Mouse (Mus musculus): ENCODE data around the gene Adamts17. TPM values are rescaled to one million over a fixed set of nuclear protein-coding genes. Genes with fewer than 3 reads are reported as not detected.

Gene Adamts17
- total and polyA plus RNA-seq, 3 experiments, result under 0.01 TPM; not detected in 2

DNA sequence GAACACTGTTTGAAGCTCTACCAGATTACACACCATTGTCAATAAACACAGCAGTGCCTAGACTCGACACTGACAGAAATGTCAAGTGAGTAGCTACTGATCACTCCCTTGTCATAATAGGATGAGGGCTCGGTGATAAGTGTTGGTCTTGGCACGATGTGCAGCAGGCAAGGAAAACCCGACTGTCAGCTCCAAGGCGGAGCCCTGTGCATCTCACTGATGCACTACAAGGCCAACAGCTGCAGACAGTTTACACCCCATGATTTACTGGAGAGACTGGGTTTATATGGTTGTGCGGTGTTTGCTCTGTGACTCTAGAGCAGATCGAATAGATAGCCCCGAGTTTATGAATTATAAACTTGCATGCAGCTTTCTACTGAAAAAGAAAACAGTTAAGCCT, 124.0 kb downstream of the Adamts17 start:
- H3K27me3 ChIP-seq (ENCODE audit: insufficient read depth, low read length), result no peaks in the 10 kb centered on the region
- no peak for DNase-seq (ENCODE audit: low spot score)
- H3K4me3 ChIP-seq (ENCODE audit: low read depth, low read length), result no peak overlapping the region
- peaks cover 14% of the 10 kb centered on the region for H3K9me3 ChIP-seq (replicated peaks)
- H3K36me3 ChIP-seq (replicated peaks), result no peaks in the 10 kb centered on the region
- no peak for ATAC-seq (ENCODE audit: extremely low read depth, insufficient number of reproducible peaks, low FRiP score, poor library complexity, severe bottlenecking)
- no peaks in the 10 kb centered on the region for H3K4me1 ChIP-seq (ENCODE audit: insufficient read depth, low read depth, low read length)
- no peak for TF ChIP-seq POLR2AphosphoS5 (IDR thresholded peaks at IDR 0.05; ENCODE audit: insufficient replicate concordance, low read depth, low read length)
- no peak for TF ChIP-seq GATA2 (IDR thresholded peaks at IDR 0.05; ENCODE audit: borderline replicate concordance, low read depth, low read length)
- no peak for TF ChIP-seq GATA1 (IDR thresholded peaks at IDR 0.05; ENCODE audit: borderline replicate concordance, low read length)
- TF ChIP-seq TAL1 (conservative IDR thresholded peaks at IDR 0.05; ENCODE audit: low read depth, low read length), result no peak

DNA sequence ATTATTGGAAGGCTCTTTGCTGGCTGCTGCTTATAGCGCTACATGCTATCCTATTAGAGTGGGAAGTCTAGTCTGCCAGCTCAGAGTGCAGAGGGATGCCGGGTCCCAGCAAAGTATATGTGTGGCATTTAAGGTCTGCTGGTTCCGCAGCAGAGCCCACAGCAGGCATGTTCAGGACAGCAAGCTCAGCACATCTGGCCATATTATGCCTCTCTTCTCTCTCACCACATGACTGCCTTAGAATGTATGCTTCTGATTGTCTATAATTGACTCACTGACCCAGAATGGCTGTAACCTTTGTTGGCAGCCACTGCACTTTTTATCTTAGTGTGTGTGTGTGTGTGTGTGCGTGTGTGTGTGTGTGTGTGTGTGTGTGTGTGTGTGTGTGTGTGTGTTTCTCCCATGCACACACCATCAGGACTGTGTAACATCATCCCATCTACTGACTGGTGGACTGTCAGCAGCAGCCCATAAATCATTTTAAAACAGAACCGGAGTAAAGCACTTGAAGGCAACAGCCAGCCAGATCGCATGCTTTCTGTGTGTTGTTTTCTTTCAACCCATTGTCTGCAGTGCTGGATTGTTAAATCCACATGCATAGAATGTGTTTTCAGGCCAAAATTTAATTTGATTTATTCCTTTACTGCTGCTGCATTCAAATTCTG, 127.1 kb downstream of the Adamts17 start:
- ATAC-seq (ENCODE audit: extremely low read depth, insufficient number of reproducible peaks, low FRiP score, poor library complexity, severe bottlenecking), result no peak
- TF ChIP-seq TAL1 (conservative IDR thresholded peaks at IDR 0.05; ENCODE audit: low read depth, low read length), result no peak
- no peak for TF ChIP-seq GATA2 (IDR thresholded peaks at IDR 0.05; ENCODE audit: borderline replicate concordance, low read depth, low read length)
- TF ChIP-seq GATA1 (IDR thresholded peaks at IDR 0.05; ENCODE audit: borderline replicate concordance, low read length), result no peak
- TF ChIP-seq POLR2AphosphoS5 (IDR thresholded peaks at IDR 0.05; ENCODE audit: insufficient replicate concordance, low read depth, low read length), result no peak
- TF ChIP-seq CTCF (IDR thresholded peaks at IDR 0.05; ENCODE audit: low read depth, low read length), result no peak
- no peak overlapping the region for H3K4me3 ChIP-seq (ENCODE audit: low read depth, low read length)
- H3K27me3 ChIP-seq (ENCODE audit: insufficient read depth, low read length), result no peaks in the 10 kb centered on the region
- H3K9me3 ChIP-seq (replicated peaks), result peaks cover 15% of the 10 kb centered on the region
- no peaks in the 10 kb centered on the region for H3K4me1 ChIP-seq (ENCODE audit: insufficient read depth, low read depth, low read length)
- H3K36me3 ChIP-seq (replicated peaks), result no peaks in the 10 kb centered on the region
- no peak for DNase-seq (ENCODE audit: low spot score)

GRCm38 (mm10) chr7:66967206-66967919, 127.8 kb downstream of the Adamts17 start:
- H3K27me3 ChIP-seq (ENCODE audit: insufficient read depth, low read length), result no peaks in the 10 kb centered on the region
- no peaks in the 10 kb centered on the region for H3K4me1 ChIP-seq (ENCODE audit: insufficient read depth, low read depth, low read length)
- H3K4me3 ChIP-seq (ENCODE audit: low read depth, low read length), result no peak overlapping the region
- no peaks in the 10 kb centered on the region for H3K36me3 ChIP-seq (replicated peaks)
- TF ChIP-seq GATA1 (IDR thresholded peaks at IDR 0.05; ENCODE audit: borderline replicate concordance, low read length) (no peak), GATA2 (IDR thresholded peaks at IDR 0.05; ENCODE audit: borderline replicate concordance, low read depth, low read length) (no peak), TAL1 (conservative IDR thresholded peaks at IDR 0.05; ENCODE audit: low read depth, low read length) (no peak), CTCF (IDR thresholded peaks at IDR 0.05; ENCODE audit: low read depth, low read length) (no peak), POLR2AphosphoS5 (IDR thresholded peaks at IDR 0.05; ENCODE audit: insufficient replicate concordance, low read depth, low read length) (no peak)
- DNase-seq (ENCODE audit: low spot score) (no peak), ATAC-seq (ENCODE audit: extremely low read depth, insufficient number of reproducible peaks, low FRiP score, poor library complexity, severe bottlenecking) (no peak)
- H3K9me3 ChIP-seq (replicated peaks), result peaks cover 15% of the 10 kb centered on the region

DNA sequence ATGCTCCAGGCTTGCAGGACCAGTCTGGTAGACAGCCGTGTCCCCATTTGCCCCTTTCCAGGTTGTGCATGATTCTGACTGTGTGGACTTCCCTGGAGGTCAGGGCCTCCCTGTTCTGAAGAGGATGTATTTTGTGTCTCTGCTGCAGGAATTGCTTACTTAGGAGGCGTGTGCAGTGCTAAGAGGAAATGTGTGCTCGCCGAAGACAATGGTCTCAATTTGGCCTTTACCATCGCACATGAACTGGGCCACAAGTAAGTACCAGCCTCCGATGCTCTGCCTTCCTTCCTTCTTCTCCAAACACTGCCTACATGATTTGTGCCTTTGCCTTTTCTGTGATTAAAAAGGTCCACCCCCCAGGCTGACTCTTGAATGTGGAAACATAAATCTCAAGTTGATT, 129.1 kb downstream of the Adamts17 start:
- TF ChIP-seq GATA2 (IDR thresholded peaks at IDR 0.05; ENCODE audit: borderline replicate concordance, low read depth, low read length) (no peak), GATA1 (IDR thresholded peaks at IDR 0.05; ENCODE audit: borderline replicate concordance, low read length) (no peak), TAL1 (conservative IDR thresholded peaks at IDR 0.05; ENCODE audit: low read depth, low read length) (no peak), CTCF (IDR thresholded peaks at IDR 0.05; ENCODE audit: low read depth, low read length) (no peak), POLR2AphosphoS5 (IDR thresholded peaks at IDR 0.05; ENCODE audit: insufficient replicate concordance, low read depth, low read length) (no peak)
- Histone ChIP-seq H3K27me3 (ENCODE audit: insufficient read depth, low read length) (no peaks in the 10 kb centered on the region), H3K4me1 (ENCODE audit: insufficient read depth, low read depth, low read length) (no peaks in the 10 kb centered on the region), H3K9me3 (replicated peaks) (peaks cover 17% of the 10 kb centered on the region), H3K4me3 (ENCODE audit: low read depth, low read length) (no peak overlapping the region), H3K36me3 (replicated peaks) (no peaks in the 10 kb centered on the region)
- ATAC-seq (ENCODE audit: extremely low read depth, insufficient number of reproducible peaks, low FRiP score, poor library complexity, severe bottlenecking) (no peak), DNase-seq (ENCODE audit: low spot score) (no peak)

DNA sequence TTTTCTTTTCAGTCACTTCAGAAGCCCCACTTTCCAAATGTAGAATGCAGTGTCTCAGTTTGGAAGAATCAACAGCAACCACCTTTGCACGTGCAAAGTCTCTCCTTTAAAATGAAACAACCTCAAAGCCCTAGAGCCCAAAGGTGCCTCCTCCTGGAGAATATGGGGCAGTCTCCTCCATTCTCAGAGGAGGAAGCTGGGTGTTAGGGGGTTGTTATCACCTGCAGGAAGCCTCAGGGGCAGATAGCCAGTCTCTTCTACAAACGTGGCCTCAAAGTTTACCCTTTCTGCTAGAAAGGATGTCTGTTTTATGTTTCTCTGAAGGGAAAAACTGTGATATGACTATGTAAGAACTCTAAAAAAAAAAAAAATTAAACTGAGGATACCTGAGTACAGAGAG, 129.7 kb downstream of the Adamts17 start:
- DNase-seq (ENCODE audit: low spot score) (no peak), ATAC-seq (ENCODE audit: extremely low read depth, insufficient number of reproducible peaks, low FRiP score, poor library complexity, severe bottlenecking) (no peak)
- Histone ChIP-seq H3K27me3 (ENCODE audit: insufficient read depth, low read length) (no peaks in the 10 kb centered on the region), H3K9me3 (replicated peaks) (peaks cover 22% of the 10 kb centered on the region), H3K4me1 (ENCODE audit: insufficient read depth, low read depth, low read length) (no peaks in the 10 kb centered on the region), H3K36me3 (replicated peaks) (no peaks in the 10 kb centered on the region), H3K4me3 (ENCODE audit: low read depth, low read length) (no peak overlapping the region)
- TF ChIP-seq CTCF (IDR thresholded peaks at IDR 0.05; ENCODE audit: low read depth, low read length), result no peak
- no peak for TF ChIP-seq TAL1 (conservative IDR thresholded peaks at IDR 0.05; ENCODE audit: low read depth, low read length)
- no peak for TF ChIP-seq POLR2AphosphoS5 (IDR thresholded peaks at IDR 0.05; ENCODE audit: insufficient replicate concordance, low read depth, low read length)
- TF ChIP-seq GATA2 (IDR thresholded peaks at IDR 0.05; ENCODE audit: borderline replicate concordance, low read depth, low read length), result no peak
- no peak for TF ChIP-seq GATA1 (IDR thresholded peaks at IDR 0.05; ENCODE audit: borderline replicate concordance, low read length)

DNA sequence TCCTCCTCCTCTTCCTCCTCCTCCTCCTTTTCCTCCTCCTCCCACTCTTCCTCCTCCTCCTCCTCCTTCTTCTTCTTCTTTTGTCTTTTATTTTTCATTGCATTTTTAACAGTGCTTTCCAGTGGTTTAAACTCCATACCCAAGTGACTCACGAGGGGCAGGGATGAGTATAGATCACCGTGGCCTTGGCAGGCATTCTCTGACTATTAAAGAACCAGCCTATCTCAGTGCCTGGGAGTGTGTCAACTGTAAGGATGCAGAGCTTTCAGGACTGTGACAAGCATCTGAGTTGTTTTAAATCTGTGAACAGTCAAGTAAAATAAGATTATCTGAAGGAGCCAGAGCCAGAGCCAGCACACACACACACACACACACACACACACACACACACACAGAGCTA, 130.7 kb downstream of the Adamts17 start:
- Histone ChIP-seq H3K4me3 (ENCODE audit: low read depth, low read length) (no peak overlapping the region), H3K4me1 (ENCODE audit: insufficient read depth, low read depth, low read length) (no peaks in the 10 kb centered on the region), H3K36me3 (replicated peaks) (no peaks in the 10 kb centered on the region), H3K27me3 (ENCODE audit: insufficient read depth, low read length) (no peaks in the 10 kb centered on the region), H3K9me3 (replicated peaks) (peaks cover 22% of the 10 kb centered on the region)
- ATAC-seq (ENCODE audit: extremely low read depth, insufficient number of reproducible peaks, low FRiP score, poor library complexity, severe bottlenecking) (no peak), DNase-seq (ENCODE audit: low spot score) (no peak)
- TF ChIP-seq TAL1 (conservative IDR thresholded peaks at IDR 0.05; ENCODE audit: low read depth, low read length), result no peak
- no peak for TF ChIP-seq POLR2AphosphoS5 (IDR thresholded peaks at IDR 0.05; ENCODE audit: insufficient replicate concordance, low read depth, low read length)
- TF ChIP-seq CTCF (IDR thresholded peaks at IDR 0.05; ENCODE audit: low read depth, low read length), result no peak
